ENCODE assay signal across 9 mouse cellular contexts in the genomic region with DNA sequence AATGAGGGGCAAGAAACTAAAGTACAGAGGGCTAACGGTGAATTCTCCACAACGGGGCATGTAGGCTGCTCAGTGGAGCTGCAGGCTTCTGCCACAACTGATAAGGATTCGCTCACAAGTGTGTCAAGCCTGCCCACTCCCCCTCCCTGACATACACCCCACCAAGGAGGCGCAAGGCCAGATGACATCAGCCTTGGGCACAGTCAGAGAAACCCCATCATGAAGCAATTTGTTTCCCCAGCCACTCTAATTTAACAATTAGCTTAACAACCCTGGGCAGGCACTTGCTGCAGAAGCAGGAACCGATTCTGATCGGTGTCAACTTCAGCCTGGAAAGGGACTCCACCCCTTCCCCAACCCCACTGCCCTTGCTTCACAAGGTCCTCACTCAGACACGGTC. TPM values are rescaled to one million over a fixed set of nuclear protein-coding genes. Genes with fewer than 3 reads are reported as not detected.
DNase-seq lines count a peak whose midpoint lies in the region; ATAC-seq lines count a peak whose summit lies in the region.
"Had no signal": no experiment of that assay in that cellular context is flagged by ENCODE, and none has a peak within 500 bp of the region (broad histone marks: within the 10 kb centered on the region; RNA-seq: fewer than 3 reads in every experiment).

No protein-coding gene starts in this region.

- H3K4me1 ChIP-seq in hindbrain, embryonic 16.5 days (ENCODE audit: control insufficient read depth, insufficient read depth, low read depth, low read length): peaks cover 13% of the 10 kb centered on the region
- H3K4me1 ChIP-seq in hindbrain, embryonic 13.5 days (replicated peaks): peaks cover 48% of the 10 kb centered on the region
- peaks cover 7% of the 10 kb centered on the region for H3K4me1 ChIP-seq in liver, embryonic 13.5 days (replicated peaks)

- no peak overlapping the region for H3K27ac ChIP-seq in hindbrain, embryonic 16.5 days (ENCODE audit: low read depth, low read length)
- H3K27ac ChIP-seq in hindbrain, embryonic 13.5 days: no peak overlapping the region
- no peak overlapping the region for H3K27ac ChIP-seq in liver, embryonic 13.5 days

- DNase-seq in adrenal gland, adult (ENCODE audit: inconsistent age in 2 of 2, low spot score in 1 of 2): peak; percentile 70 to 85
- peak; percentile 28 for DNase-seq in brain, adult 2 months (ENCODE audit: low read depth, low spot score)
- DNase-seq in liver, embryonic 13.5 days: peak; percentile 23
- no peak for DNase-seq in B cell, adult 2 months
- DNase-seq: kidney, postnatal 10 days; lung, embryonic 14.5 days had no signal

- WGBS in hindbrain, embryonic 16.5 days: 48% methylated on average over 7 of the region's 7 CpGs
- WGBS in hindbrain, embryonic 13.5 days: 60% methylated on average over 7 of the region's 7 CpGs
- 6% methylated on average over 7 of the region's 7 CpGs for whole genome bisulfite sequencing in liver, embryonic 13.5 days (ENCODE audit: insufficient replicate concordance)

- no peaks in the 10 kb centered on the region for H3K36me3 ChIP-seq in hindbrain, embryonic 16.5 days (ENCODE audit: control insufficient read depth, insufficient read depth, low read length)
- H3K36me3 ChIP-seq in hindbrain, embryonic 13.5 days: no peaks in the 10 kb centered on the region
- no peaks in the 10 kb centered on the region for H3K36me3 ChIP-seq in liver, embryonic 13.5 days

- H3K9ac ChIP-seq in hindbrain, embryonic 16.5 days (ENCODE audit: low read depth, low read length): no peak overlapping the region
- no peak overlapping the region for H3K9ac ChIP-seq in hindbrain, embryonic 13.5 days
- H3K9ac ChIP-seq in liver, embryonic 13.5 days: no peak overlapping the region
- H3K9ac ChIP-seq: lung, embryonic 14.5 days had no signal

- H3K9me3 ChIP-seq in hindbrain, embryonic 16.5 days (ENCODE audit: control insufficient read depth, low read length): no peaks in the 10 kb centered on the region
- H3K9me3 ChIP-seq in hindbrain, embryonic 13.5 days: no peaks in the 10 kb centered on the region
- H3K9me3 ChIP-seq in liver, embryonic 13.5 days (replicated peaks): no peaks in the 10 kb centered on the region

- H3K4me3 ChIP-seq in hindbrain, embryonic 16.5 days (ENCODE audit: low read length): no peak overlapping the region
- no peak overlapping the region for H3K4me3 ChIP-seq in hindbrain, embryonic 13.5 days
- no peak overlapping the region for H3K4me3 ChIP-seq in liver, embryonic 13.5 days (replicated peaks)

- H3K4me2 ChIP-seq in hindbrain, embryonic 16.5 days (ENCODE audit: low read length): no peak overlapping the region
- no peak overlapping the region for H3K4me2 ChIP-seq in hindbrain, embryonic 13.5 days
- no peak overlapping the region for H3K4me2 ChIP-seq in liver, embryonic 13.5 days
- H3K4me2 ChIP-seq: lung, embryonic 14.5 days had no signal

- ATAC-seq in hindbrain, embryonic 16.5 days: peak; percentile 43
- no peak; the same call in 1 of the 2 replicates for ATAC-seq in hindbrain, embryonic 13.5 days (ENCODE audit: low FRiP score)
- peak; percentile 85 for ATAC-seq in liver, embryonic 13.5 days (ENCODE audit: low read depth)
- ATAC-seq in frontal cortex, adult (ENCODE audit: low TSS enrichment): no peak

- no peaks in the 10 kb centered on the region for H3K27me3 ChIP-seq in hindbrain, embryonic 16.5 days (replicated peaks; ENCODE audit: control insufficient read depth, insufficient read depth, low read length)
- H3K27me3 ChIP-seq in hindbrain, embryonic 13.5 days: no peaks in the 10 kb centered on the region
- no peaks in the 10 kb centered on the region for H3K27me3 ChIP-seq in liver, embryonic 13.5 days

RNA-seq across cellular contexts. Expression of gene Kalrn, which starts 38.2 kb away (rescaled TPM):
- polyA plus RNA-seq in hindbrain, embryonic 16.5 days (2015; fragmentation: Nextera tagmentation; extraction: Ambion mirVana): 20.9 and 23.3 TPM in 2 replicates
- polyA plus RNA-seq in hindbrain, embryonic 13.5 days (2015; fragmentation: Nextera tagmentation; extraction: Ambion mirVana): 31.5 and 31.6 TPM in 2 replicates
- polyA plus RNA-seq in liver, embryonic 13.5 days (2015; fragmentation: Nextera tagmentation; extraction: Ambion mirVana): 12.7 and 15.0 TPM in 2 replicates

Comparison
In these comparisons a context has a peak if more than half of its experiments do, and no peak if none do; other contexts are left out.
1. ATAC-seq: peak in hindbrain, embryonic 16.5 days (single experiment) and liver, embryonic 13.5 days (single experiment); none in hindbrain, embryonic 13.5 days (single experiment) and frontal cortex, adult (single experiment).
2. DNase-seq: peak in adrenal gland, adult (2 of 2), brain, adult 2 months (single experiment) and liver, embryonic 13.5 days (single experiment); none in B cell, adult 2 months (0 of 2).